Mouse (Mus musculus) forebrain, postnatal 0 days (tissue): Measurements from ENCODE around the gene Prkg1. TPM values are rescaled to one million over a fixed set of nuclear protein-coding genes. Genes with fewer than 3 reads are reported as not detected.
"Not testable (repeated sequence)": the region's sequence is repeated elsewhere in the genome, so short reads cannot be mapped to it uniquely, and the experiment has no call there.

Experiments used
- ATAC-seq: fragments of 200-750 bp; cut with Nextera tagmentation; 2 replicates; pipeline ENCODE4 v1.8.0; 2017; ENCODE audit warnings: mild to moderate bottlenecking, moderate library complexity
- DNase-seq: peaks from one replicate; pipeline ENCODE4 v3.0.0-alpha.2; 2015
- H3K27ac ChIP-seq: fragments of 300-500 bp; sonication (generic); 2 replicates; pipeline ENCODE4 v1.5.1; 2014; ENCODE audit warnings: low read depth, mild to moderate bottlenecking, antibody characterized with exemption, low read length, moderate library complexity, mixed read lengths
- H3K27me3 ChIP-seq: fragments of 300-500 bp; sonication (generic); 2 replicates; pipeline ENCODE4 v1.6.1; 2014; ENCODE audit warnings: mild to moderate bottlenecking, low read length, mixed read lengths; ENCODE audit not compliant: insufficient read depth
- H3K36me3 ChIP-seq: fragments of 300-500 bp; sonication (generic); 2 replicates; pipeline ENCODE4 v1.6.1; 2014; ENCODE audit warnings: mild to moderate bottlenecking, moderate library complexity; ENCODE audit not compliant: insufficient read depth
- H3K4me1 ChIP-seq: fragments of 300-500 bp; sonication (generic); 2 replicates; pipeline ENCODE4 v1.6.1; 2014; ENCODE audit warnings: antibody characterized with exemption; ENCODE audit not compliant: insufficient read depth
- H3K4me2 ChIP-seq: fragments of 300-500 bp; sonication (generic); 2 replicates; pipeline ENCODE4 v1.6.1; 2014; ENCODE audit warnings: low read depth, mild to moderate bottlenecking, moderate library complexity
- H3K4me3 ChIP-seq: fragments of 300-500 bp; sonication (generic); 2 replicates; pipeline ENCODE4 v1.5.1; 2014; ENCODE audit warnings: low read depth, low read length, mixed read lengths
- H3K9ac ChIP-seq: fragments of 300-500 bp; sonication (generic); 2 replicates; pipeline ENCODE4 v1.6.1; 2014; ENCODE audit warnings: mild to moderate bottlenecking
- H3K9me3 ChIP-seq: fragments of 300-500 bp; sonication (generic); 2 replicates; pipeline ENCODE4 v1.6.1; 2016; ENCODE audit warnings: low read length
- CTCF ChIP-seq: sonication (generic); IDR thresholded peaks from 2 replicates; pipeline ENCODE4 v1.5.1; 2016; ENCODE audit warnings: antibody characterized with exemption, control low read depth, low read depth
- WGBS: fragments of 180-500 bp; shearing (Covaris S2); extraction: QIAGEN DNeasy Blood & Tissue Kit; methylation state at CpG from one replicate; pipeline ENCODE4 v1.1.7; 2014; 5-methylcytosine and 5-hydroxymethylcytosine counted together
- polyA plus RNA-seq: library from polyadenylated mRNA; unstranded; fragments of >200 nt; fragmentation: Nextera tagmentation; extraction: Ambion mirVana; gene quantifications from 2 replicates; pipeline ENCODE4 v1.2.1, GENCODE M21; 2015
- total RNA-seq: library from RNA; depleted of rRNA; stranded (reverse); fragments of >200 nt; gene quantifications from 2 replicates; pipeline ENCODE4 v1.2.3, GENCODE M21; 2014; rRNA removed

The Prkg1 gene
- total and polyA plus RNA-seq, 2 experiments from 2014 or later: 3.2 to 9.9 TPM

GRCm38 (mm10) chr19:30552260-30552659 lies 1212.6 kb downstream of the Prkg1 start:
- TF ChIP-seq CTCF: no peak
- DNase-seq (no peak), ATAC-seq (no peak)
- Histone ChIP-seq H3K4me3 (no peak overlapping the region), H3K9me3 (no peaks in the 10 kb centered on the region), H3K36me3 (no peaks in the 10 kb centered on the region), H3K9ac (no peak overlapping the region), H3K27ac (no peak overlapping the region), H3K4me1 (no peaks in the 10 kb centered on the region; the same call in 1 of the 2 replicates), H3K4me2 (no peak overlapping the region), H3K27me3 (peaks cover 46% of the 10 kb centered on the region)
- 68% methylated on average over 8 of the region's 8 CpGs for WGBS

- Histone ChIP-seq H3K4me1 (no peaks in the 10 kb centered on the region; the same call in 1 of the 2 replicates), H3K9me3 (no peaks in the 10 kb centered on the region), H3K4me3 (peak overlapping the region; percentile 34), H3K9ac (0 out of 2 replicates have a peak overlapping the region, but pooled peaks have one; percentile 14), H3K36me3 (no peaks in the 10 kb centered on the region), H3K27ac (no peak overlapping the region), H3K27me3 (peaks cover 52% of the 10 kb centered on the region), H3K4me2 (peak overlapping the region; percentile 61)
- under 1% methylated on average over 17 of the region's 17 CpGs for WGBS
- ATAC-seq: peak; percentile 42; the same call in 1 of the 2 replicates
- peak; percentile 20 for DNase-seq
- no peak for TF ChIP-seq CTCF
Measured at GRCm38 (mm10) chr19:30549854-30550647, 1214.8 kb downstream of the Prkg1 start.

DNA sequence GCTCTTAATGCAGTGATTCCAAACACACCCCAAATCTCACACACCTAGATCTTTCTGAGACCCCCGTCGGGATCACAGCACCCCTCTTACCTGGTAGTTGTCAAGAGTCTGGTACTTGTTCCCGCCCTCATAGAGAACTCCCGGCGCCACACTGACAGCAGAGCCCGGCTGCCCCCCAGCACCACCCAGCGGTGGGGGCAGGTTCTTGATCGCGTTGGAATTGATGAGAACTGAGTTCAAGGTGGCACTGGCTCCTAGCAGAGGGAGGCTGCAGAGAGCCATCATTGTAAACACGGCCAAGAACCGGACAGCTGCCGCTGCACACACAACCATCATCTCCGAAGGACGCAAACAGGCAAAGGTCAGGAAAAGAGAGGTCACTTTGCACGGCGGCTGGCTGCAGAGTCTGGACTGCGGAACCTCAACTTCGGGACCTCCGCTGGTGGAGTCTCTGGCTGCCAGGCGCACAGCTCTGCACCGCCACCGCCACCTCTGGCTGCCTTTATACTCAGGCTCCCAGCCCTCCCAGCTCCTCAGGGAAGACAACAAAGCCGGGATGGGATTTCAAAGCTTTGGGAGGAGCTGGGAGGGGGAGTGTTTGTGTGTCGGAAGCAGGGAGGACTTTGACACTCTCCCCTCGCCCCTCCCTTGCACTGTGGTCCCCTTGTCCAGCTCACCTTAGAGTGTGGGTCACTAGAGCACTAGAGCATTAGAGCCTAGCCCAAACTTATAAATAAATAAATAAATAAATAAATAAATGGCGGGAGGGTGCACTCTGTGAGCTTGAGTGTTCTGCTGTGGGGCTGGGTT lies 1215.6 kb downstream of the Prkg1 start, which contains the start of gene Dkk1:
Gene Dkk1, minus strand, starts transcription at position 622 of the 810 bp plus-strand sequence.
- no peaks in the 10 kb centered on the region; the same call in 1 of the 2 replicates for H3K4me1 ChIP-seq
- H3K27ac ChIP-seq: no peak within 1 kb of the TSS
- peak; percentile 84 for ATAC-seq
- no peaks in the 10 kb centered on the region for H3K9me3 ChIP-seq
- peak; percentile 40 for DNase-seq
- H3K4me2 ChIP-seq: peak within 1 kb of the TSS; percentile 61
- peaks cover 52% of the 10 kb centered on the region for H3K27me3 ChIP-seq
- peak; percentile 49 for TF ChIP-seq CTCF
- no peaks in the 10 kb centered on the region for H3K36me3 ChIP-seq
- 0 out of 2 replicates have a peak within 1 kb of the TSS, but pooled peaks have one; percentile 14 for H3K9ac ChIP-seq
- under 1% methylated on average over 26 of the region's 26 CpGs for WGBS
- peak within 1 kb of the TSS; percentile 34 for H3K4me3 ChIP-seq

DNA sequence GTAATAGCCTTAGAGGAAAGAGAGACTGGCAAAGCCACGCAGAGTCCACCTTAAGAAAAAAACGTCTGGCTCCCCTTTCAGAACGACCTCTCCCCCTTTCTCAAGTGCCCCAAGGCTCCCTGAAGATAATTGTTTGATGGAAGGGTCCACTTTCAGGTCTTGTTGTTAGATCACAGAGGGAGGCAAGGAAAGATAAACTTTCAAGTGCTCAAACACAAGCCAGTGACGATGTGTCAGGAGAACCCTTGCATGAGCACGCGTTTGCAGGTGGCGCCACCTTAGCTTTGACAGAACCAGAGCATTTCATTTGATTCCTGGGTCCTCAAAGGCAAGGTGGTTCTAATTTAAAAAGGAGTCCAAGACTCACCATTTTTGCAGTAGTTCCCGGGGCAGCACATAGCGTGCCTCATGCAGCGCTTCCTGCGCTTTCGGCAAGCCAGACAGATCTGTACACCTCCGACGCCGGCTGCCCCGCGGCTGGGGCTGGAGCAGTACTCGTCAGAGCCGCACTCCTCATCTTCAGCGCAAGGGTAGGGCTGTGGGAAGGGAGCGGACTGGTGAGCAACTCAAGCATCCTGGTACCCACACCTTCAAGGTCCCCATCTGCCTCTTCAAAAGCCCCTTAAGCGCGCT lies 1216.3 kb downstream of the Prkg1 start:
- Histone ChIP-seq H3K4me1 (no peaks in the 10 kb centered on the region; the same call in 1 of the 2 replicates), H3K9ac (no peak overlapping the region), H3K27me3 (peaks cover 46% of the 10 kb centered on the region), H3K9me3 (no peaks in the 10 kb centered on the region), H3K4me3 (peak overlapping the region; percentile 34), H3K4me2 (peak overlapping the region; percentile 61), H3K27ac (no peak overlapping the region), H3K36me3 (no peaks in the 10 kb centered on the region)
- ATAC-seq (peak; percentile 32), DNase-seq (peak; percentile 24)
- TF ChIP-seq CTCF: peak; percentile 31
- 2% methylated on average over 23 of the region's 23 CpGs for WGBS

GRCm38 (mm10) chr19:30539365-30539941 lies 1225.4 kb downstream of the Prkg1 start:
- Histone ChIP-seq H3K9ac (peak overlapping the region; percentile 53), H3K27me3 (peaks cover 12% of the 10 kb centered on the region), H3K4me2 (peak overlapping the region; percentile 72), H3K4me3 (peak overlapping the region; percentile 32)
- DNase-seq, H3K27ac ChIP-seq, H3K4me1 ChIP-seq, H3K9me3 ChIP-seq, ATAC-seq, H3K36me3 ChIP-seq: not testable (repeated sequence)
- 1% methylated on average over 43 of the region's 44 CpGs for WGBS

- 78% methylated on average over 6 of the region's 6 CpGs for WGBS
- H3K27ac ChIP-seq: no peak overlapping the region
Measured at GRCm38 (mm10) chr19:30516771-30517170, 1248.1 kb downstream of the Prkg1 start.

More at GRCm38 (mm10) chr19:30516771-30517170, 1248.1 kb downstream of the Prkg1 start:
- no peak for DNase-seq
- no peaks in the 10 kb centered on the region for H3K4me1 ChIP-seq
- no peak for ATAC-seq
- no peaks in the 10 kb centered on the region for H3K36me3 ChIP-seq
- no peak overlapping the region for H3K4me2 ChIP-seq
- H3K27me3 ChIP-seq: no peaks in the 10 kb centered on the region
- H3K9ac ChIP-seq: no peak overlapping the region
- TF ChIP-seq CTCF: no peak
- H3K4me3 ChIP-seq: no peak overlapping the region
- no peaks in the 10 kb centered on the region for H3K9me3 ChIP-seq

Other genes starting within 250 kb of the Prkg1 start
- not detected in 2 replicates for gene A1cf, start 103.7 kb upstream of the Prkg1 start, total RNA-seq
- gene A1cf, start 103.7 kb upstream of the Prkg1 start, polyA plus RNA-seq: not detected in 2 replicates